Mouse (Mus musculus): Measurements from ENCODE around the gene 1600002K03Rik. TPM values are rescaled to one million over a fixed set of nuclear protein-coding genes. Genes with fewer than 3 reads are reported as not detected.
"Not testable (repeated sequence)": the region's sequence is repeated elsewhere in the genome, so short reads cannot be mapped to it uniquely, and the experiment has no call there.

1600002K03Rik gene
- polyA plus RNA-seq, 1 experiment from 2014 or later: 11.7 TPM

DNA sequence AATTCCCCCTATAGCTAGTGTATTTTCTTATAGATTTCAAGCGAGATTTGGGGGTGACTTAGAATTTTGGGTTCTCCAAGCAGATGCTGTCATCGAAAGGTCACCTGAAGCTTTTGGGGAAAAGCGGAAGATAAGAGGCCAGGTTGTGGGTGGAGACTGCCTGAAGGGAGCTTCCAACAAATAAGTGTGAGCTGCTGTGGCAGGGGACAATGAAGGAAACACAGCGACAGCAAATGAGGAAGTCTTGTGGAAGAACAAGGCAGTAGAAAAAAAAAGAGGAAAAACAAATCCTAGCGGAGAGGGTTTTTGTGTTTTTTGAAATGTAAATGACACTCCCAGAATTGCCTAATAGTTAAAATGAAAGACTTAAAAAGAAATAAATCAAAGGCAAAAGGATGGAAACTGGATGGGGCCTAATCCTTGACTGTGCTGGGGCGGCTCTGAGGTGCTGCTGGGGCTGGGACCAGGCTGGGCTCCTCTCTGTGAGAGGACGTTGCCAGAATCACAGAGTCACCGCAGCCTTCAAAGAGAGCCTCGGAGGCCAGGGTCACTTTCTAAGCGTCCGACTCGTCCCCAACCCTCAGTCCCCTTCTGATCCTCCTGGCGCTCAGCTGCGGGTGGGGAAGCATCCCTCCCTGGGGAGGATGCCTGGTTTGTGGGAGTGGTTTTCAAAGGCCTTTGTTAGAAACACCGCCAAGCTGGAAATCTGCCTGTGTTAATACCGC lies 42.5 kb downstream of the 1600002K03Rik start:
- H3K4me3 ChIP-seq: no peak overlapping the region
- WGBS: 28% methylated on average over 16 of the region's 16 CpGs
- H3K9ac ChIP-seq: no peak overlapping the region

DNA sequence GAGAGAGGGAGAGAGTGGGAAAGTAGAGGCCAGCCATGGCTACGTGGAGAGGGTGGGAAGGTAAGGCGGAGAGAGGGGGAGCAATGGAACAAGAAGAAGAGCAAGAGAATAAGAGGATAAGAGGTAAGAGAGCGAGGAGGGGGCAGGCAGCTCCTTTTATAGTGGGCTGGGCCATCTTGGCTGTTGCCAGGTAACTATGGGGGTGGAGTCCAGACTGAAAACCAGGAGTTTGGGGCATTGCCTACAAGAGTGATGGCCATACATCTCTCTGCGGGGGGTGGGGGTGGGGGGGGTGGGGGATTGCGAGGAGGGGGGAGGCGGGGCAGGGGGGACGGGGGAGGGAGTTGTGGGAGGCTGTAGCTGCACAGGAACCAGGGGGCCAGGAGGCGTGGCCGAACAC lies 47.9 kb downstream of the 1600002K03Rik start:
- H3K9me3 ChIP-seq (replicated peaks): no peaks in the 10 kb centered on the region
- H3K4me1 ChIP-seq (replicated peaks): peaks cover 12% of the 10 kb centered on the region
- H3K36me3 ChIP-seq: no peaks in the 10 kb centered on the region
- WGBS: 43% methylated on average over 8 of the region's 9 CpGs
- no peak overlapping the region for H3K4me3 ChIP-seq
- no peak overlapping the region for H3K9ac ChIP-seq
- no peak overlapping the region for H3K4me2 ChIP-seq
- no peak overlapping the region for H3K27ac ChIP-seq (ENCODE audit: poor library complexity, severe bottlenecking)
- ATAC-seq (ENCODE audit: insufficient number of reproducible peaks, low FRiP score): no peak
- 0 out of 2 replicates have a peak, but pooled peaks cover 5% of the 10 kb centered on the region for H3K27me3 ChIP-seq (replicated peaks)

More for the DNA sequence above, 42.5 kb downstream of the 1600002K03Rik start:
- no peak overlapping the region for H3K4me2 ChIP-seq
- no peaks in the 10 kb centered on the region for H3K9me3 ChIP-seq (replicated peaks)
- no peak overlapping the region for H3K27ac ChIP-seq (ENCODE audit: poor library complexity, severe bottlenecking)
- ATAC-seq (ENCODE audit: insufficient number of reproducible peaks, low FRiP score): no peak
- no peaks in the 10 kb centered on the region for H3K4me1 ChIP-seq (replicated peaks)
- 0 out of 2 replicates have a peak, but pooled peaks cover 5% of the 10 kb centered on the region for H3K27me3 ChIP-seq (replicated peaks)
- H3K36me3 ChIP-seq: no peaks in the 10 kb centered on the region

DNA sequence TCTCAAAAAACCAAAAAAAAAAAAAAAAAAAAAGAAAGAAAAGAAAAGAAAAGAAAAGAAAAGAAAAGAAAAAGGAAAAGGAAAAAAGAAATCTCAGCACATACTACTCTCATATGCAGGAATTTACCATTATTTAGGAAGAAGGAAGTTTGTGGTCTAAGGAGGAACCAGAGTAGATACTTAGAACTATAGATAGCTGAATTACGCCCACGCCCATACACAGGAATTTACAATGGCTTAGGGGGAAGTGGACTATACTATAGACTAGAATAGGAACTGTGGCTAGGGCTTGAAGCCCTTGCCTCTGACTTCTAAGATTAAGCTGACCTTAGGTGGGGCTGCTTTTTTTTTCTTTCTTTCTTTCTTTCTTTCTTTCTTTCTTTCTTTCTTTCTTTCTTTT lies 50.4 kb downstream of the 1600002K03Rik start:
- H3K36me3 ChIP-seq; H3K9me3 ChIP-seq (replicated peaks); H3K27me3 ChIP-seq (replicated peaks); H3K9ac ChIP-seq; ATAC-seq (ENCODE audit: insufficient number of reproducible peaks, low FRiP score); H3K4me2 ChIP-seq; H3K27ac ChIP-seq (ENCODE audit: poor library complexity, severe bottlenecking); H3K4me3 ChIP-seq: not testable (repeated sequence)
- H3K4me1 ChIP-seq (replicated peaks): peaks cover 23% of the 10 kb centered on the region
- WGBS: 91% methylated on average over 2 of the region's 2 CpGs

Other genes with a start within 250 kb of the 1600002K03Rik start
- gene Arid3a, start 245.9 kb upstream of the 1600002K03Rik start, polyA plus RNA-seq (2016; fragmentation: Nextera tagmentation; extraction: Ambion mirVana): 6.3 and 8.3 TPM in 2 replicates
- gene Wdr18, start 212.8 kb upstream of the 1600002K03Rik start, polyA plus RNA-seq (2016; fragmentation: Nextera tagmentation; extraction: Ambion mirVana): 78.8 and 89.6 TPM in 2 replicates
- 0.12 and 0.29 TPM in 2 replicates for gene Grin3b, start 202.2 kb upstream of the 1600002K03Rik start, polyA plus RNA-seq (2016; fragmentation: Nextera tagmentation; extraction: Ambion mirVana)
- 20.8 and 20.9 TPM in 2 replicates for gene Tmem259, start 188.6 kb upstream of the 1600002K03Rik start, polyA plus RNA-seq (2016; fragmentation: Nextera tagmentation; extraction: Ambion mirVana)
- gene Cnn2, start 184.4 kb upstream of the 1600002K03Rik start, polyA plus RNA-seq (2016; fragmentation: Nextera tagmentation; extraction: Ambion mirVana): 302 and 307 TPM in 2 replicates
- gene Abca7, start 176.4 kb upstream of the 1600002K03Rik start, polyA plus RNA-seq (2016; fragmentation: Nextera tagmentation; extraction: Ambion mirVana): 4.5 and 5.1 TPM in 2 replicates
- gene Arhgap45, start 156.3 kb upstream of the 1600002K03Rik start, polyA plus RNA-seq (2016; fragmentation: Nextera tagmentation; extraction: Ambion mirVana): 7.5 and 8.5 TPM in 2 replicates
- 132 and 135 TPM in 2 replicates for gene Polr2e, start 133.1 kb upstream of the 1600002K03Rik start, polyA plus RNA-seq (2016; fragmentation: Nextera tagmentation; extraction: Ambion mirVana)
- 677 and 717 TPM in 2 replicates for gene Gpx4, start 125.8 kb upstream of the 1600002K03Rik start, polyA plus RNA-seq (2016; fragmentation: Nextera tagmentation; extraction: Ambion mirVana)
- gene Sbno2, start 67.4 kb upstream of the 1600002K03Rik start, polyA plus RNA-seq (2016; fragmentation: Nextera tagmentation; extraction: Ambion mirVana): 13.0 and 14.6 TPM in 2 replicates
- gene Stk11, start 57.1 kb upstream of the 1600002K03Rik start, polyA plus RNA-seq (2016; fragmentation: Nextera tagmentation; extraction: Ambion mirVana): 10.8 and 13.8 TPM in 2 replicates
- 827 and 861 TPM in 2 replicates for gene Atp5d, start 34.3 kb upstream of the 1600002K03Rik start, polyA plus RNA-seq (2016; fragmentation: Nextera tagmentation; extraction: Ambion mirVana)
- 1.7 and 3.6 TPM in 2 replicates for gene Cbarp, start 32.1 kb upstream of the 1600002K03Rik start, polyA plus RNA-seq (2016; fragmentation: Nextera tagmentation; extraction: Ambion mirVana)
- 25.9 and 28.9 TPM in 2 replicates for gene Midn, start 24.7 kb upstream of the 1600002K03Rik start, polyA plus RNA-seq (2016; fragmentation: Nextera tagmentation; extraction: Ambion mirVana)
- 110 and 118 TPM in 2 replicates for gene Cirbp, start 7.0 kb upstream of the 1600002K03Rik start, polyA plus RNA-seq (2016; fragmentation: Nextera tagmentation; extraction: Ambion mirVana)
- gene Efna2, start 6.5 kb downstream of the 1600002K03Rik start, polyA plus RNA-seq (2016; fragmentation: Nextera tagmentation; extraction: Ambion mirVana): 16.6 and 17.2 TPM in 2 replicates
- gene Mum1, start 53.5 kb downstream of the 1600002K03Rik start, polyA plus RNA-seq (2016; fragmentation: Nextera tagmentation; extraction: Ambion mirVana): 43.0 and 45.9 TPM in 2 replicates
- 438 and 454 TPM in 2 replicates for gene Ndufs7, start 76.2 kb downstream of the 1600002K03Rik start, polyA plus RNA-seq (2016; fragmentation: Nextera tagmentation; extraction: Ambion mirVana)
- 55.5 and 58.9 TPM in 2 replicates for gene Gamt, start 88.1 kb downstream of the 1600002K03Rik start, polyA plus RNA-seq (2016; fragmentation: Nextera tagmentation; extraction: Ambion mirVana)
- 37.4 and 41.9 TPM in 2 replicates for gene Dazap1, start 88.5 kb downstream of the 1600002K03Rik start, polyA plus RNA-seq (2016; fragmentation: Nextera tagmentation; extraction: Ambion mirVana)
- gene Rps15, start 119.5 kb downstream of the 1600002K03Rik start, polyA plus RNA-seq (2016; fragmentation: Nextera tagmentation; extraction: Ambion mirVana): 577 and 591 TPM in 2 replicates
- gene Apc2, start 123.0 kb downstream of the 1600002K03Rik start, polyA plus RNA-seq (2016; fragmentation: Nextera tagmentation; extraction: Ambion mirVana): 0.89 and 1.4 TPM in 2 replicates
- gene 2310011J03Rik, start 147.6 kb downstream of the 1600002K03Rik start, polyA plus RNA-seq (2016; fragmentation: Nextera tagmentation; extraction: Ambion mirVana): 32.7 and 32.8 TPM in 2 replicates
- gene Pcsk4, start 156.6 kb downstream of the 1600002K03Rik start, polyA plus RNA-seq (2016; fragmentation: Nextera tagmentation; extraction: Ambion mirVana): 1.0 and 1.5 TPM in 2 replicates
- 3.1 and 3.7 TPM in 2 replicates for gene Reep6, start 157.0 kb downstream of the 1600002K03Rik start, polyA plus RNA-seq (2016; fragmentation: Nextera tagmentation; extraction: Ambion mirVana)
- gene Adamtsl5, start 175.5 kb downstream of the 1600002K03Rik start, polyA plus RNA-seq (2016; fragmentation: Nextera tagmentation; extraction: Ambion mirVana): 5.3 and 6.7 TPM in 2 replicates
- gene Plk5, start 183.5 kb downstream of the 1600002K03Rik start, polyA plus RNA-seq (2016; fragmentation: Nextera tagmentation; extraction: Ambion mirVana): not detected in 2 replicates
- gene Mex3d, start 214.7 kb downstream of the 1600002K03Rik start, polyA plus RNA-seq (2016; fragmentation: Nextera tagmentation; extraction: Ambion mirVana): 6.1 and 6.2 TPM in 2 replicates
- gene Mbd3, start 226.6 kb downstream of the 1600002K03Rik start, polyA plus RNA-seq (2016; fragmentation: Nextera tagmentation; extraction: Ambion mirVana): 176 and 181 TPM in 2 replicates
- gene Uqcr11, start 233.9 kb downstream of the 1600002K03Rik start, polyA plus RNA-seq (2016; fragmentation: Nextera tagmentation; extraction: Ambion mirVana): 951 and 1,026 TPM in 2 replicates